8 mouse cellular contexts compared by ENCODE assay signal in the genomic region with DNA sequence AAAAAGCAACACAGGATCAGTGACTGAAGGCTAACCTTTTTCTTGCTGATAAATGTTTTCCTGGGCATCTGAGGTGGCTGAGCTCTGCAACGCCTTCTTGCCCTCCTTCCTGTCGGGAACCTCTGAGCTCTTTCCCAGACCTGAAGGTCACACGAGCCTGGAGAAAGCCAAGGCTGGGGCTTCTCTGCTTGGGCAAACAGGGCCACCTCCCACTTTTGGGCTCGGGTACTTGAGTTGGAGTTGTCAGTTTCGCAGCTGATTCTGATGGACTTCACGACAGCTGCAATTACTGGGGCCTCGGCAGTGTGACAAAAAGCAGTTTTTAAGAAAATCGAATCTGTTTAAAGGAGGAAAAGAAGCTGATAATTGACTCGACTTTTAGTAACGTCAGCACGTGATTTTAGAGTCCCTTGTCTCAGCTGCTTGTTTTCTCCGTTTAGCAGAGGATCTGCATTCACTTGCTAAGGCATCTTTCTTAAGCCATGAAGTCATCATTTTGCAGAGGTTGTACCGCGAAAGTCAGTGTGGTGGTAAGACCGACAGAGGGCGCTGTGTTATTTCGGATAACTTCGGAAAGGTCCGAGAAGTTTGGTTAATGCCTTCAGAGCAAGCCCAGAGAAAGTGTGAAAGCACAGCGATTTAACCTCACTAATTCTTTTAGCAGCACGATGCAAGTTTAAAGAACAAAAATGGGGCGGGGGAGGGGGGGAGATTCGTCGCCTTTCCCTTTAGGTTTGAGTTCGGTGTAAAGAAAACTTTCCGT. TPM values are rescaled to one million over a fixed set of nuclear protein-coding genes. Genes with fewer than 3 reads are reported as not detected.
DNase-seq lines count a peak whose midpoint lies in the region; ATAC-seq and TF ChIP-seq lines count a peak whose summit lies in the region.

No protein-coding gene starts in this region.

- peak overlapping the region; percentile 42 for H3K4me2 ChIP-seq in forebrain, embryonic 16.5 days (ENCODE audit: low read length)
- peak overlapping the region; percentile 52 for H3K4me2 ChIP-seq in lung, embryonic 15.5 days

- peak; percentile 75 for DNase-seq in layer of hippocampus, adult 9-10 months (ENCODE audit: low spot score)
- DNase-seq in ovary, postnatal 10 days (ENCODE audit: low spot score): peak; percentile 64
- DNase-seq in thymus, postnatal 14 days: peak; percentile 65

- 18% methylated on average over 26 of the region's 26 CpGs for WGBS in forebrain, embryonic 16.5 days
- WGBS in lung, embryonic 15.5 days: 17% methylated on average over 26 of the region's 26 CpGs

- no peak for TF ChIP-seq POLR2A in ES-Bruce4 (IDR thresholded peaks at IDR 0.05; ENCODE audit: insufficient read depth, low read length)

- ATAC-seq in cerebellum, adult (ENCODE audit: insufficient number of reproducible peaks, low FRiP score, low TSS enrichment): peak; percentile 79
- peak; percentile 86 for ATAC-seq in forebrain, embryonic 16.5 days
- ATAC-seq in hematopoietic stem cell, adult 5-6 weeks (replicated peaks in 1 of 2; ENCODE audit: insufficient read depth in 1 of 2, low FRiP score in 2 of 2, low TSS enrichment in 1 of 2, low read depth in 1 of 2, poor library complexity in 2 of 2, severe bottlenecking in 2 of 2): peak; percentile 67 to 80
- ATAC-seq in lung, embryonic 15.5 days (ENCODE audit: borderline replicate concordance, extremely low read depth, low FRiP score, low TSS enrichment): peak; percentile 59; the same call in 1 of the 2 replicates

- TF ChIP-seq EP300 in ES-Bruce4 (IDR thresholded peaks at IDR 0.05; ENCODE audit: insufficient read depth, low read depth, low read length): no peak

- no peak overlapping the region for H3K27ac ChIP-seq in ES-Bruce4 (ENCODE audit: insufficient read depth, low read length)
- no peak overlapping the region for H3K27ac ChIP-seq in forebrain, embryonic 16.5 days (ENCODE audit: low read length)
- no peak overlapping the region for H3K27ac ChIP-seq in lung, embryonic 15.5 days

- no peaks in the 10 kb centered on the region for H3K36me3 ChIP-seq in ES-Bruce4 (ENCODE audit: control insufficient read depth, insufficient read depth, low read length, poor library complexity, severe bottlenecking)
- no peaks in the 10 kb centered on the region for H3K36me3 ChIP-seq in forebrain, embryonic 16.5 days (ENCODE audit: control insufficient read depth, insufficient read depth)
- no peaks in the 10 kb centered on the region for H3K36me3 ChIP-seq in lung, embryonic 15.5 days

- no peaks in the 10 kb centered on the region for H3K4me1 ChIP-seq in ES-Bruce4 (ENCODE audit: control insufficient read depth, insufficient read depth, low read length)
- 0 out of 2 replicates have a peak, but pooled peaks cover 2% of the 10 kb centered on the region for H3K4me1 ChIP-seq in forebrain, embryonic 16.5 days (replicated peaks; ENCODE audit: control insufficient read depth, insufficient read depth, low read length)
- H3K4me1 ChIP-seq in lung, embryonic 15.5 days: no peaks in the 10 kb centered on the region

- no peak overlapping the region for H3K9ac ChIP-seq in ES-Bruce4 (ENCODE audit: low read depth, poor library complexity, severe bottlenecking)
- no peak overlapping the region for H3K9ac ChIP-seq in forebrain, embryonic 16.5 days (replicated peaks; ENCODE audit: low read depth, low read length)
- H3K9ac ChIP-seq in lung, embryonic 15.5 days: no peak overlapping the region

- H3K9me3 ChIP-seq in ES-Bruce4 (replicated peaks; ENCODE audit: control insufficient read depth, insufficient read depth, low read length, poor library complexity, severe bottlenecking): no peaks in the 10 kb centered on the region
- H3K9me3 ChIP-seq in forebrain, embryonic 16.5 days (ENCODE audit: control insufficient read depth, low read length): no peaks in the 10 kb centered on the region
- no peaks in the 10 kb centered on the region for H3K9me3 ChIP-seq in lung, embryonic 15.5 days

- no peaks in the 10 kb centered on the region for H3K27me3 ChIP-seq in ES-Bruce4 (ENCODE audit: control insufficient read depth, insufficient read depth, low read length, poor library complexity, severe bottlenecking)
- H3K27me3 ChIP-seq in forebrain, embryonic 16.5 days (replicated peaks; ENCODE audit: control insufficient read depth, insufficient read depth, low read length): no peaks in the 10 kb centered on the region
- H3K27me3 ChIP-seq in lung, embryonic 15.5 days: no peaks in the 10 kb centered on the region

- H3K4me3 ChIP-seq in ES-Bruce4 (ENCODE audit: low read depth, low read length): no peak overlapping the region
- no peak overlapping the region for H3K4me3 ChIP-seq in forebrain, embryonic 16.5 days (replicated peaks; ENCODE audit: low read length)
- H3K4me3 ChIP-seq in lung, embryonic 15.5 days: peak overlapping the region; percentile 26

- peak; percentile 47 for TF ChIP-seq CTCF in ES-Bruce4 (IDR thresholded peaks at IDR 0.05; ENCODE audit: low read depth, low read length)

RNA-seq across cellular contexts. Expression of gene Rsl24d1, which starts 49.5 kb away (rescaled TPM):
- 144 and 146 TPM in 2 replicates for polyA plus RNA-seq in ES-Bruce4 (2011; ENCODE audit: insufficient read depth, insufficient read length, low read depth, missing spikeins)
- polyA plus RNA-seq in forebrain, embryonic 16.5 days (2015; fragmentation: Nextera tagmentation; extraction: Ambion mirVana): 118 and 134 TPM in 2 replicates
- 176 and 264 TPM in 2 replicates for total RNA-seq in hematopoietic stem cell, adult 5-6 weeks (2017)
- polyA plus RNA-seq in lung, embryonic 15.5 days (2015; fragmentation: Nextera tagmentation; extraction: Ambion mirVana): 98.4 and 108 TPM in 2 replicates
